Mouse (Mus musculus) embryonic fibroblast, embryonic 13.5 days (primary cell): ENCODE results near the gene Map3k20.

ENCODE experiments used
- CTCF ChIP-seq: IDR thresholded peaks from 2 replicates; pipeline ENCODE4 v1.5.1; 2011; ENCODE audit warnings: mild to moderate bottlenecking, control low read depth, low read length, moderate library complexity, borderline replicate concordance; ENCODE audit not compliant: insufficient read depth
- POLR2A ChIP-seq: IDR thresholded peaks from 2 replicates; pipeline ENCODE4 v1.6.1; 2011; ENCODE audit warnings: low read depth, mild to moderate bottlenecking, control low read depth, low read length, moderate library complexity

GRCm38 (mm10) chr2:72374076-72374475 lies 88.6 kb downstream of the Map3k20 start:
- TF ChIP-seq CTCF (no peak), POLR2A (no peak)
